Mouse (Mus musculus) lung, postnatal 0 days (tissue): ENCODE measurements around the gene Pgm5. TPM values are rescaled to one million over a fixed set of nuclear protein-coding genes. Genes with fewer than 3 reads are reported as not detected.

ENCODE experiments used
- ATAC-seq: fragments of 200-750 bp; cut with Nextera tagmentation; 2 replicates; pipeline ENCODE4 v1.8.0; 2017; ENCODE audit warnings: moderate library complexity
- DNase-seq: peaks from one replicate; pipeline ENCODE4 v3.0.0-alpha.2; 2016; ENCODE audit warnings: low spot score
- H3K27ac ChIP-seq: fragments of 300-500 bp; sonication (generic); 2 replicates; pipeline ENCODE4 v1.5.1; 2014; ENCODE audit warnings: antibody characterized with exemption, mild to moderate bottlenecking, low read length, mixed read lengths
- H3K27me3 ChIP-seq: fragments of 300-500 bp; sonication (generic); replicated peaks from 2 replicates; pipeline ENCODE4 v1.6.1; 2014; ENCODE audit warnings: low read length, mixed read lengths; ENCODE audit not compliant: insufficient read depth
- H3K36me3 ChIP-seq: fragments of 300-500 bp; sonication (generic); 2 replicates; pipeline ENCODE4 v1.6.1; 2014; ENCODE audit warnings: low read length, mixed read lengths; ENCODE audit not compliant: insufficient read depth
- H3K4me1 ChIP-seq: fragments of 300-500 bp; sonication (generic); 2 replicates; pipeline ENCODE4 v1.6.1; 2014; ENCODE audit warnings: antibody characterized with exemption, low read depth, low read length, mixed read lengths; ENCODE audit not compliant: insufficient read depth
- H3K4me2 ChIP-seq: fragments of 300-500 bp; sonication (generic); replicated peaks from 2 replicates; pipeline ENCODE4 v1.6.1; 2014; ENCODE audit warnings: low read depth, mild to moderate bottlenecking, low read length, moderate library complexity, mixed read lengths
- H3K4me3 ChIP-seq: fragments of 300-500 bp; sonication (generic); 2 replicates; pipeline ENCODE4 v1.5.1; 2014; ENCODE audit warnings: low read depth, low read length
- H3K9ac ChIP-seq: fragments of 300-500 bp; sonication (generic); replicated peaks from 2 replicates; pipeline ENCODE4 v1.6.1; 2014; ENCODE audit warnings: low read depth, mild to moderate bottlenecking
- H3K9me3 ChIP-seq: fragments of 300-500 bp; sonication (generic); 2 replicates; pipeline ENCODE4 v1.6.1; 2016; ENCODE audit warnings: low read length, mixed read lengths
- CTCF ChIP-seq: IDR thresholded peaks from 2 replicates; pipeline ENCODE4 v1.5.1; 2016; ENCODE audit warnings: antibody characterized with exemption, mild to moderate bottlenecking
- EP300 ChIP-seq: IDR thresholded peaks from 2 replicates; pipeline ENCODE4 v1.6.1; 2016; ENCODE audit warnings: antibody characterized with exemption, mild to moderate bottlenecking, control low read depth
- WGBS: fragments of 180-500 bp; shearing (Covaris S2); extraction: QIAGEN DNeasy Blood & Tissue Kit; methylation state at CpG from one replicate; pipeline ENCODE4 v1.1.7; 2014; 5-methylcytosine and 5-hydroxymethylcytosine counted together
- polyA plus RNA-seq: library from polyadenylated mRNA; unstranded; fragments of >200 nt; fragmentation: Nextera tagmentation; extraction: Ambion mirVana; gene quantifications from 2 replicates; pipeline ENCODE4 v1.2.1, GENCODE M21; 2015

Gene Pgm5
- polyA plus RNA-seq, 1 experiment from 2014 or later: 3.4 TPM

DNA sequence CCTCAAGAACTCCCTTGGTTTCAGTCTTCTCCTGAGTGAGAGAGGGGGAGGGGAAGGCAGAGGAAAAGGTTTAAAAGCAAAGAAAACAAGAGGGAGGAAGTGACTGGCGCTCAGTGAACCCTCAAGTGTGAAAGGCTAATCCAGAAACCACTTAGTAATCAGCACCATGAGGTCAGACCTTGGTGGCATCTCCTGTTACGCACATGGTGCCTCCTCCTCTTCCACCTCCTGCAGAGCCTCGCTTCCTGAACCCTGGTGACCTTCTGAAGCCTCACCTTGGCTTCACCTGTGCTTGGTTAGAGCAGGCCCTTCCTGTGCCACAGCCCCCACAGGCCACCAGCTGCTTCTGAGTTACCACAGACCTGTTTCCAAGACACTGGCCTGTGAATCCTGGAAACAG, 190.1 kb downstream of the Pgm5 start:
- peak; percentile 68 for DNase-seq

DNA sequence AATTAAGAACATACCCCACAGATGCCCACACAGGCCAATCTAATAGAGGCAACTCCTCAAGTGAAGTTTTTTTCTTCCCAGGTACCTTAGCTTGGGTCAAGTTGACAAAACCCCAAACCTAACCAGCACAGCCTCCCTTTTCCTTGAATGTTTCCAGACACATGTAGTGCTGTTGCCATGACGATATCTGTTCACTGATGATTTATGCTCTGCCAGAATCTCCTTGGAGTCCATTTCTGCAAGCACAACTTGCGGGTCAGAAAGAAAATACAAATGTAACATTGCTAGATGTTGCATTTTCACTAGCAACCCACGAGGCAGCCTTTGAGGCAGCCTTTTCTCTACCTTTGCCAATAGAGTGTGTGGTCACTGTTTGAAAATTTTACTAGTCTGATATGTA, 194.1 kb downstream of the Pgm5 start:
- H3K4me2 ChIP-seq: no peak overlapping the region
- no peak overlapping the region for H3K4me3 ChIP-seq
- 81% methylated on average over 3 of the region's 3 CpGs for WGBS
- no peak for DNase-seq
- TF ChIP-seq CTCF (no peak), EP300 (no peak)
- H3K9me3 ChIP-seq: no peaks in the 10 kb centered on the region
- H3K36me3 ChIP-seq: no peaks in the 10 kb centered on the region
- 0 out of 2 replicates have a peak, but pooled peaks cover 3% of the 10 kb centered on the region for H3K4me1 ChIP-seq
- no peaks in the 10 kb centered on the region for H3K27me3 ChIP-seq
- H3K9ac ChIP-seq: no peak overlapping the region
- no peak overlapping the region for H3K27ac ChIP-seq
- no peak for ATAC-seq

More for the DNA sequence above, 190.1 kb downstream of the Pgm5 start:
- 33% methylated on average over 3 of the region's 3 CpGs for WGBS
- no peak overlapping the region for H3K9ac ChIP-seq
- peak overlapping the region; percentile 68 for H3K27ac ChIP-seq
- H3K4me1 ChIP-seq: 0 out of 2 replicates have a peak, but pooled peaks cover 3% of the 10 kb centered on the region
- no peaks in the 10 kb centered on the region for H3K36me3 ChIP-seq
- H3K4me3 ChIP-seq: no peak overlapping the region
- H3K9me3 ChIP-seq: no peaks in the 10 kb centered on the region
- H3K27me3 ChIP-seq: no peaks in the 10 kb centered on the region
- ATAC-seq: peak; percentile 25
- no peak overlapping the region for H3K4me2 ChIP-seq
- TF ChIP-seq EP300 (no peak), CTCF (no peak)

DNA sequence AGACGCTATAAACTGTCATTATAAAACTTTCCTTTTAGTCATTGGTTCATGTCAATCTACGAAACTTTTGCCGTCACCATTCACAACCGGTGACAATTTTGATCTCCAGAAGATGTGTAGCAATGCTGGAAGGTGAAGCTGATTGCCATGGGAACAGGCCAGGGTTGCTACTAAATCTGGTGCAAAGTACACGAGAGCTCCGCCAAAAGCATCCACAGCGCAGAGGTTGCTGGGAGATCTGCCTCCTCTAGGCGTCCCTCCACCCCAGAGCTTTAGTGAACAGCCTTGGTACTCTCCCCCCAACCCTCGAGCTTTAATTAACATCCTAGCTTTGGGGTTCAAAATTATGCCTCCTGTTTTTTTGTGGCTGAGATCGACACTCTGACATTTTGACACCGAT, 195.9 kb downstream of the Pgm5 start:
- H3K27ac ChIP-seq: no peak overlapping the region
- TF ChIP-seq EP300 (no peak), CTCF (no peak)
- DNase-seq: no peak
- H3K36me3 ChIP-seq: no peaks in the 10 kb centered on the region
- no peaks in the 10 kb centered on the region for H3K4me1 ChIP-seq
- H3K9ac ChIP-seq: no peak overlapping the region
- no peak overlapping the region for H3K4me3 ChIP-seq
- ATAC-seq: no peak
- H3K4me2 ChIP-seq: no peak overlapping the region
- H3K27me3 ChIP-seq: no peaks in the 10 kb centered on the region
- no peaks in the 10 kb centered on the region for H3K9me3 ChIP-seq
- WGBS: 77% methylated on average over 11 of the region's 11 CpGs

DNA sequence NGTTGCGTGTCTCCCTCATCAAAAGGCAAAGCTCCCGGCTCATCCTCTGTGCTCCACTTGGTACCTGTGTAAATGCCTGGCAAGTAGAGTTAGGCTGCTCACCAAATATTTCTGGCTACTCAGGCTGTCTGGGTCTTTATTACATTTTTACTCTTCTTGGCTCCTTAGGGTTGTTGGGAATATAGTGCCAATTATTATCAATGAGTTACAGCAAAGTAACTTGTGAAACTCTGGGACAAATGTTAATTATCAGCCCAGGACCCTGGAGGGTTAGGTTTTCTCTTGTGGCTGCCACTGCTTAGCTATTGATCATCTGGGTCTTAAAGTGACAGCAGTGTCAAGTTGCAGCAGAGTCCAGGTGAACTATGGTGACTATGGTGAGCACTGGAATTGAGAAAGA, 199.3 kb downstream of the Pgm5 start:
- H3K36me3 ChIP-seq: no peaks in the 10 kb centered on the region
- no peaks in the 10 kb centered on the region for H3K4me1 ChIP-seq
- no peak for ATAC-seq
- no peaks in the 10 kb centered on the region for H3K27me3 ChIP-seq
- TF ChIP-seq CTCF (no peak), EP300 (no peak)
- H3K9ac ChIP-seq: no peak overlapping the region
- no peak overlapping the region for H3K27ac ChIP-seq
- H3K9me3 ChIP-seq: no peaks in the 10 kb centered on the region
- 93% methylated on average over 2 of the region's 2 CpGs for WGBS
- H3K4me2 ChIP-seq: no peak overlapping the region
- no peak overlapping the region for H3K4me3 ChIP-seq
- no peak for DNase-seq

DNA sequence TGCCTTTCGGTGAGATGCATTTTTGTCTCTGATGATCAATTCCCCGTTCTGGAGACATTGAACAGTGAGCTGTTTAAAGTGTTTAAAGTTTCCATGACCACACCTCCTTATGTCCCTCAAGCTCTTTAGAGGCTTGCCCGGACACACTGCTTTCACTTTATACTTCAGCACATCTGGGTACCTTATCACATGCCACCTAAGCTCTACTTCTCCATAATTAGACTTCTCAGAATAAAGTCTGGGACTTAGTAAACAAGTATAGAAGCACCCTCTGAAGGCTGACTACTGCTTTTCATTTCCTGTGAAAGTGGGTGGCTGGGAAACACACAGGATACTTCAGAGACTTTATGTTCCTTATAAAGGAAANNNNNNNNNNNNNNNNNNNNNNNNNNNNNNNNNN, 204.7 kb downstream of the Pgm5 start:
- Histone ChIP-seq H3K36me3 (no peaks in the 10 kb centered on the region), H3K27ac (no peak overlapping the region), H3K4me3 (no peak overlapping the region), H3K27me3 (no peaks in the 10 kb centered on the region), H3K9me3 (no peaks in the 10 kb centered on the region), H3K4me2 (no peak overlapping the region), H3K9ac (no peak overlapping the region), H3K4me1 (no peaks in the 10 kb centered on the region)
- DNase-seq (no peak), ATAC-seq (no peak)
- TF ChIP-seq CTCF (no peak), EP300 (no peak)
- WGBS: 57% methylated on average over 3 of the region's 3 CpGs

DNA sequence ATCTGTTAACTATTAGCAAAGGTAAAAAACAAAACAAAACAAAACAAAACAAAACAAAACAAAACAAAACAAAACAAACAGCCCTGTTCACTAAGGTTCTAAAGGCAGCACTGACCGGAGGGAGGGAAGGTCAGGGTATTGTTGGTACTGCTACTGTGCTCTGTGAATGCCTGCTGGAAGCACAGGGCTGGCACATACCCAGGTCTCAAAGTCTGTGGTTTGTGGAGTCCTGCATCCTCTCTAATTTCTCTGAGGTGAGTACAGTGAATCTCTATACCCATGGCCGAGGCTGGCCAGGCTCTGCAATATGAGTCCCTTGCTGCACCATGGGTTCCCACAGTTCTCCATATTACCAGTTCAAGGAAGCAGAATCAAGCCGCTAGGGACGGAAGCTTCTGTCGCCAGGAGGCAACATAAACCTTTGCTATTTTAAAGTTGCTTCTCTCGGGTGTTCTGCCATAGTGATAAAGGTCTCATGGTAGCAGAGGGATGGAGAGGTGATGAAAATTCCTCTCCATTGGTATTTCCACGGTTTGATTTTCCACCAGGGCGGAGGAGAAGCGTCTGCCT, 208.3 kb downstream of the Pgm5 start:
- TF ChIP-seq EP300 (no peak), CTCF (no peak)
- no peak for ATAC-seq
- H3K4me2 ChIP-seq: no peak overlapping the region
- 53% methylated on average over 9 of the region's 9 CpGs for WGBS
- DNase-seq: no peak
- H3K4me1 ChIP-seq: no peaks in the 10 kb centered on the region
- H3K9me3 ChIP-seq: no peaks in the 10 kb centered on the region
- no peak overlapping the region for H3K9ac ChIP-seq
- H3K4me3 ChIP-seq: no peak overlapping the region
- no peaks in the 10 kb centered on the region for H3K36me3 ChIP-seq
- H3K27ac ChIP-seq: no peak overlapping the region
- H3K27me3 ChIP-seq: no peaks in the 10 kb centered on the region
